In genomic region chr11:65139030-65139429, GRCm38 (mm10) we compare ENCODE assay signal across 24 mouse cellular contexts. TPM values are rescaled to one million over a fixed set of nuclear protein-coding genes. Genes with fewer than 3 reads are reported as not detected.
A peak's percentile ranks its signal among the peaks of the same experiment; 100 is the strongest.
DNase-seq lines count a peak whose midpoint lies in the region; TF ChIP-seq lines count a peak whose summit lies in the region.
"Had no signal": no experiment of that assay in that cellular context is flagged by ENCODE, and none has a peak within 500 bp of the region (broad histone marks: within the 10 kb centered on the region; RNA-seq: fewer than 3 reads in every experiment).

No protein-coding gene starts in this region.

- H3K79me2 ChIP-seq in myocyte (ENCODE audit: control insufficient read depth, insufficient read depth): no peaks in the 10 kb centered on the region

- no peak overlapping the region for H3K4me3 ChIP-seq in myocyte
- H3K4me3 ChIP-seq: embryonic facial prominence, embryonic 13.5 days; embryonic facial prominence, embryonic 15.5 days; erythroblast, embryonic 14.5 days; forebrain, embryonic 10.5 days; forebrain, embryonic 12.5 days had no signal

- DNase-seq in 3T3-L1 (ENCODE audit: low read depth, low spot score) (peak; percentile 54), NIH3T3 (ENCODE audit: low read depth) (peak; percentile 51)
- no peak for DNase-seq in gastrocnemius, adult 8-10 months (ENCODE audit: low spot score in 2 of 2)
- no peak for DNase-seq in adrenal gland, adult (ENCODE audit: inconsistent age in 2 of 2, low spot score in 1 of 2)
- DNase-seq: adrenal gland, adult 2 months; adrenal gland, postnatal 10 days; adrenal gland, postnatal 25 days; cerebellum, adult 11-12 months; cerebellum, adult 2 months; cerebellum, adult 9-10 months; cerebellum, postnatal 10 days; cerebellum, postnatal 25 days had no signal

- no peak overlapping the region for H3ac ChIP-seq in myocyte (ENCODE audit: control insufficient read depth, insufficient read length)

- H3K36me3 ChIP-seq in myocyte (ENCODE audit: control insufficient read depth, insufficient read depth): no peaks in the 10 kb centered on the region
- H3K36me3 ChIP-seq: embryonic facial prominence, embryonic 13.5 days; embryonic facial prominence, embryonic 15.5 days; forebrain, embryonic 10.5 days; forebrain, embryonic 12.5 days; G1E had no signal

- H3K27me3 ChIP-seq in myocyte (ENCODE audit: control insufficient read depth, insufficient read depth, insufficient read length): no peaks in the 10 kb centered on the region
- H3K27me3 ChIP-seq: CH12.LX; embryonic facial prominence, embryonic 13.5 days; embryonic facial prominence, embryonic 15.5 days; forebrain, embryonic 12.5 days had no signal

- no peak for TF ChIP-seq POLR2A in myocyte (IDR thresholded peaks at IDR 0.05; ENCODE audit: insufficient read length, low read depth)

- H3K4me2 ChIP-seq in myocyte (ENCODE audit: low read depth): peak overlapping the region; percentile 45
- H3K4me2 ChIP-seq: embryonic facial prominence, embryonic 13.5 days; embryonic facial prominence, embryonic 15.5 days; forebrain, embryonic 12.5 days had no signal

TF ChIP-seq in myocyte, 11 proteins besides CTCF, POLR2A, EP300 and RAD21:
- no peak for TF ChIP-seq USF1 (IDR thresholded peaks at IDR 0.05; ENCODE audit: low read depth)
- TF ChIP-seq CEBPB (IDR thresholded peaks at IDR 0.05; ENCODE audit: insufficient read depth, poor library complexity, severe bottlenecking): peak; percentile 39; the same call in 1 of the 2 replicates

RNA-seq across cellular contexts. Expression of gene 1700086D15Rik, which starts 20.7 kb away (rescaled TPM):
- polyA plus RNA-seq in myocyte (2012; fragmentation: generic; extraction: Trizol): not detected
- total RNA-seq in gastrocnemius, adult 8-10 months (2022): under 1 TPM in 1 of 4 experiments, not detected in 3; 0.22 TPM
- total RNA-seq: adrenal gland, adult 2 months; adrenal gland, postnatal 25 days; CH12.LX had no signal
- polyA plus RNA-seq: adrenal gland, adult 2 months; CD4-positive, CD25-positive, alpha-beta regulatory T cell, adult 4 months; embryonic facial prominence, embryonic 11.5 days; embryonic facial prominence, embryonic 13.5 days; embryonic facial prominence, embryonic 15.5 days; erythroblast, embryonic 14.5 days; forebrain, embryonic 10.5 days; forebrain, embryonic 14.5 days; forebrain, embryonic 16.5 days; G1E had no signal

RNA-seq across cellular contexts. Expression of gene Arhgap44, which starts 23.7 kb away (rescaled TPM):
- 7.5 TPM for polyA plus RNA-seq in myocyte (2012; fragmentation: generic; extraction: Trizol)
- total RNA-seq in gastrocnemius, adult 8-10 months (2022): 10 to 100 TPM in 3 of 4 experiments, 1 to 10 TPM in 1; 8.4 to 11.2 (median 10.9) TPM
- total RNA-seq: CH12.LX had no signal
- polyA plus RNA-seq: erythroblast, embryonic 14.5 days; G1E had no signal

Comparison
In these comparisons a context has a peak if more than half of its experiments do, and no peak if none do; other contexts are left out.
1. DNase-seq: peak in 3T3-L1 (single experiment) and NIH3T3 (single experiment); none in gastrocnemius, adult 8-10 months (0 of 2) and adrenal gland, adult (0 of 2).